Mouse (Mus musculus) kidney, postnatal 25 days (tissue): Measurements from ENCODE around the gene AU018091.
"Not testable (repeated sequence)": the region's sequence is repeated elsewhere in the genome, so short reads cannot be mapped to it uniquely, and the experiment has no call there.

Experiments used
- DNase-seq, 2 experiments: peaks; one replicate each; pipeline ENCODE4 v3.0.0; 2021; ENCODE audit warnings: mixed read lengths in 2 of 2

Gene AU018091

DNA sequence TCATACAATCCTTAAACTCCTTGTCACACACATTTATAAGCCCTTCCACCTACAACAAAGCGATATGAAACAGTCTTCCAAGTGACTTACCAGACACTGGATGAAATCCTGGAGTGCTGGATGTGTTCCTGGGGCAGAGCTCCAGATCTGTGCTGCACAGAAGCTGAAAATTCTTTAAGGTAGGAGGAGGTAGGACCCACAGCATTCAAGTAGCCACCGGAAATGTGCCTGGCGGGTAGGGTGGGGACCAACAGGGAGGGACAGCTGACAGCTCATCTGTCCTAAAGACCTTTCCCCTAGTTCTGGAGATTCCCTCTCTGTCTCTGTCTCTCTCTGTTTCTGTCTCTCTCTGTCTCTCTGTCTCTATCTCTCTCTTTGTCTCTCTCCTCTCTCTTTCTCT, at the start of gene AU018091:
Gene AU018091, minus strand, starts transcription at position 279 of the 400 bp plus-strand sequence.
- no peak for DNase-seq

DNA sequence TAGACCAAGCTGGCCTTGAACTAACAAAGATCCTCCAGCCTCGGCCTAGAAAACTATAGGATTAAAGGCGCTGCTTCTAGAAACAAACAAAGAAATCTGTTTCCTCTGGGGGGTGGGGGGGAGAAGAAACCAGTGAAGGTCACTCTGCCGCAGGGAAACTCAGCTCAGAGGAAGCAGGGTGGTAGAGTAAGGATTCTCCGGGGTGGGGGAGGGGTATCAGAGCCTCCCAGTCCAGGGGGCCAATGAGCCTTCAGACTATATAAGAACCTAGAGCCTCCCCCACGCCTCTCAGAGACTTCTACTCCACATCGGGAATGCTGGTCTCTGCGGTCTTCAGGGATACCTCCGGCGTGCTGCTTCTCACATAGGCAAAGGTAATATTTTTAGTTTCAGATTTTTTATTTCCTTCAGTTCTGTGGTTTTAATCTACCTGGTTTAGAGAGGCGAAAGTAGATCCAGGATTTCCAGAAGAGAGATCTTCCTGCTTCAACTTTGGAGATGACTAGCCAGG, 48.6 kb upstream of the AU018091 start:
- DNase-seq: no peak

DNA sequence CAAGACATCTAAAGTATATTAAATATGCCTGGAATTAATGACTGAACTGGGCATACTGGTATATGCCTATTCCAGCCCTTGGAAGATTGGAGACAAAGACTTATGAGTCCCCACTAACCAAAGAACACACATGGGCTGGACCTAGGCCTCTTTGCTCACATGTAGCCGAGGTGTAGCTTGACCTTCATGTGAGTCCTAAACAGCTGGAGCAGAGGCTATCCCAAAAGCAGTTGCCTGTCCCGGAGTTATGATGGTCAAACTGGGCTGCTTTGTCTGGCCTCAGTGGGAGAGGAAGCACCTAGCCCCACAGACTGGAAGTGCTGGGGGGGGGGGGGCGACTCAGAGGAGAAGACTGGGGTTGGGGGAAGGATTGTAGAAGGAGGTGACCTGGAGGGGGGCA, 47.3 kb upstream of the AU018091 start:
- DNase-seq: no peak

DNA sequence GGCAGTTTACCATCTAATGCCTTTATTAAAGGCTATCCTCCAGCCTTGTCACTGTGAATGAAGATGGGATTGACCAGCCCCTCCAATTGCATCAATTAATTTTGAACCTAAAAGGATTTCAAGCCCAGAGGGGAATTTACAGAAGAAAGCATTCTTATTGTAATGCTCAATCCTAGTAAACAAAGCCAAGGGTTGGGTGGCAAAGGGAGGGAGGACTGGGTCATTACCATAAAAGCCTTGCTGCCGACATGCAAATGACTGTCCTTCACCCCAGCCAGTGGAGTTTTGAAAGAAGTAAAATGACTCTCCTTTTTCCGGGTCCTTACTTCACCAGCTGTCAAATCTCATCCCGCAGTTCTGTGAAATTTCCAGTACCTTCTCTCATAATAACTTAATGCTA, 44.6 kb upstream of the AU018091 start:
- DNase-seq: no peak

DNA sequence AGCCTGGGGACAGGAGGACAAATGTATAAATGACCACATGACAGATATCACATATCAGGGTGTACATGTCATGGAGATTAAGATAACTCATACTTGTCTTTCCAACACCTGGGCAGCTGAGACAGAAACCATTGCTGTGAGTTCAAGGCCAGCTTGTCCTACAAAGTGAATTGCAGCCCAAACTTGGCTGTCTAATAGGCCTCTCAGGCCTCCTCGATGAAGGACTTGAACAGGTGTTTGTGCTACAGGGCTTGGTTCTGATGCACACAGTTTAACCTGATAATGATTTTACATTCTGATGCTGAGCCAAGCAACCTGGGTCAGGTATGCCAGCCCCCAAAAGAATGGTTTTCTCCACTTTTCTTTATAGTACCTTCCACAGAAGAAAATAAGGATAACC, 44.2 kb upstream of the AU018091 start:
- DNase-seq: no peak

DNA sequence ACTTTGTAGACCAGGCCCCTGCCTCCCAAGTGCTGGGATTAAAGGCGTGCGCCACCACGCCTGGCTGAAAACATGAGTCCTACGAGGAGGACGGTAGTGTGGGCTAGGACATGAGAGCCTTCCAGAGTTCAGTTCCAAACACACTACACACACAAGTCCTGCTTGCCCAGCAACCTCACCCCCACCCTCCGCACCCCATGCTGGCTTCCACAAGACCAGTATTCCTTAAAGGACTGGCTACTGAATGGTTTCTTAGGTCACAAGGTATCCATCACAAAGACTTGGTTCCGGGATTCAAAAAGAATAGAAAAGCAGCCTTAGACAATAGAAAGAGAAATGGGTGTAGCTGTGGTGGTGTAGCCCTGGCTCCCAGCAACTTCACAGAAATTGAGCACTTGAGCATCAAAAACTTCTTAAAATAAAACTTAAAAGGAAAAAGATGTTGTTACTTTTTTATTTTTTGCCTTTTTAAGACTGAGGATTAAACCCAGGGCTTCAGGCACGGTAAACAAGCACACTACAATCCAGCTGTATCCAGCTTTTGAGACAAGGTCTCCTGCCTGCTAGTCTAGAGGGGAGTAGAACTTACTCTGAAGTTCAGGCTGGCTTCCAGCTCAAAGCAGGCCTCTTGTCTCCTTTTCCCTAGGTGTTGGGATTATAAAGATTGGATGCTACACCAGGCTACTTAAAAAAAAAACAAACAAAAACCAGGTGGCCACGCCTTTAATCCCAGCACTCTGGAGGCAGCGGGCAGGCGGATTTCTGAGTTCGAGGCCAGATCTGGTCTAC, 43.2 kb upstream of the AU018091 start:
- no peak for DNase-seq

DNA sequence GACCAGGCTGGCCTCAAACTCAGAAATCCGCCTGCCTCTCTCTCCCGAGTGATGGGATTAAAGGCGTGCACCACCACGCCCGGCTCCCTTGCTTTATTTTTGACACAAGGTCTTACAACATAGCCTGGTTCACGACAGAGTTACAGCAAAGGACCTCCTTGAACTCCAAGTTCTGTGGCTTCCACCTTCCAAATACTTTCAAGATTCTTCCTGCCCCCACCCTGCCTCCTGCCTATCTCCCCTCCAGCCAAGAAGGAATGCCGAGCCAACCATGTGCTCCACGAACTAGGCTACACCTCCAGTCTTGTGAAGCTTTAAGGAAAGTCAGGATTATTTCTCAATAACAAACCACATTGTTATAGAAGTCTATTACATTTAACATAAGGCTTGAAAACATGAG, 42.5 kb upstream of the AU018091 start:
- no peak for DNase-seq

DNA sequence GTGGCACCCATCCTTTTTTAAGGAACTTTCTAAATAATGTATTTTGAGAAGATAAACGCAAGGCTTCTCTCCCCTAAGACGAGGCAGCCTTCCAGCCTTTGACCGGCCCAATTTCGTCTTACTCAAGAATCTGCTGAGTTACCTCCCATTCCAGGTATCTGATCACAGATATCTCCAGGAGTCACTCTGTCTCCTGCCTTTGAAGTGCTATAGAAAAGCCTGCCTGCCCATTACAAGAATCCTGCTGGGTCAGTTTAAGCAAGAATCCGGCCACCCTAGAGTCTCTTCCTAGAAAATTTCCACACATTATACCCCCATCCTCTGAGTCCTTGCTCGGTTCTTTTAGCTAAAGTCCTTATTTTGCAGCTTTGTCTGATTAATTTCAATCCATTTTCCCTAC, 41.6 kb upstream of the AU018091 start:
- no peak for DNase-seq

DNA sequence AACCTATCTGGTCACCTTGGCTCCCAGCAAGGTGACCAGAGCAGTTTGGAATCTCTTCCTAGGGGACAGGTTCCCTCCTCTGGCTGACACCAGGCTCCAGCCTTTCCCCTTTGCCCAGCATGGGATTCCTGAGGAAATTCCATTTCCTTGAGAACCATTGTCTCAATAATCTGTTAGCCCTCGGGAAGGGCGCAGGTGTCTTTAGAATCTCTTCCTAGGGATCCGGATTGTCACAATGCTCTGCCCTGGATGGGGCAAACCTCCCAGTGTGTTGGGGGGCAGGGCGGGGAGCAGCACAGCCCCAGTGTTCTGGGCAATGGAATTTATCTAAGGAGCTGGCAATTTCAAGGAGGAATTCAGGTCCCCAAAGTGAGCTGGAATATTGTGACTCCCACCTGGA, 37.5 kb upstream of the AU018091 start:
- DNase-seq: no peak

DNA sequence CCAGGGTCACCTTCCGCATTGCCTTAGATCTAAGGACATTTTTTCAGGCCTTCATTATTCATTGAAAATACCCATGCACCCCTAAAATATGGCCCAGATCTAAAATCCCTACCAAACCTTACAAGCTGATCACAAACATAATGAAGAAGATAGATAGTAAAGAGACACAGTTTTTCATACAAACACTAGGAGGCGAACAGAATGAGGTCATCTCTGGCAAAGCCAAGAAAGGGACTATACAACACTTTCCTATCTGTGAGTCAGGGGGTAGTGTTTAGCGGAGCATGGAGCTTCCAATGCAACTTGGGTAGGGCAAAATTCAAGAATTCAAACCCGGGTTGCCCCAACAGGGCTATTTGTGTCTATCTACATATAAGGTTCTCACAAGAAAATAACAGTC, 35.6 kb upstream of the AU018091 start:
- DNase-seq: no peak

DNA sequence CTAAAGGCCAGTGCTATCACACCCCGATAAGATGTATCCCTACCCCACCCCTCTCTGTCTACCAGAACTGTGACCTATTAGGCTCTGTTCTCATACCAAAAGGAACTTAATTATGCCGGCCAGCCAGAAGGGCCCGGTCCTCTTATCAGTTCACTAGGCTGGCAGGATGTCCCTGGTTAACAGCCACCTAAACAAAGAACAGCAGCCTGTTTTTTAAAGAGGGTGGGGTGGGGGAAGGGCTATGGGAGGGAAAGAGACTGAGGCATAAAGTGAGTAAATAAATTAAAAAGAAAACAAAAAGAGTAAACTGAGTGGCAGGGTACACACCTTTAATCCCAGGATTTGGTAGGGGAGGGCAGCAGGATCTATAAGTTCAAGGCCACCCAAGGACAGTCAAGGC, 34.9 kb upstream of the AU018091 start:
- no peak for DNase-seq

DNA sequence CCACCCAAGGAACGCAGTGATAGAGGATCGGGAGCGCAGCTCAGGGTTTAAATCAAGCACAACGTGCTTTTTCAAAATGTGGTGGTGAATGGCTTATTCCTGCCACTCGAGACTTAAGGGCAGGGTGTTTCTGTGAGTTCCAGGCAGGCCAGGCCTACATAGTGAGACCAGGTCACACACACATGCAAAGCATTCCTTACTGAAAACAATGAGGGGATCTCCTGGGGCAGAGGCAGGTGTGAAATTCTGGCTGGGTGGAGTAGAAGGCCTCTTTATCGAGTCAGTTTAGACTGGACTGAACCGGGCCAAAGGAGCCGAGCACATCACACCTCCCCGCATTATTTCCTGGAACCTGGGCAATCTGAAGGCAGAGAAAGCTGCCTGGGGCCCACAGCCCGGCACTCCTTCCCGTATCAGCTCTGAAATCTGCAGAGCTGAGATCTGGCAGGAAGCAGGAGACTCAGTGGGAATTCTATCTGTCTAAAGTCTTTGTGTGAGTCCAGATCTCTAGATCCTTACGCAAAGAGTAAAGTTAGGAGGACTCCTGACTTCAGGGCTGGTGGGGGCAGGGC, 32.2 kb upstream of the AU018091 start:
- no peak for DNase-seq

DNA sequence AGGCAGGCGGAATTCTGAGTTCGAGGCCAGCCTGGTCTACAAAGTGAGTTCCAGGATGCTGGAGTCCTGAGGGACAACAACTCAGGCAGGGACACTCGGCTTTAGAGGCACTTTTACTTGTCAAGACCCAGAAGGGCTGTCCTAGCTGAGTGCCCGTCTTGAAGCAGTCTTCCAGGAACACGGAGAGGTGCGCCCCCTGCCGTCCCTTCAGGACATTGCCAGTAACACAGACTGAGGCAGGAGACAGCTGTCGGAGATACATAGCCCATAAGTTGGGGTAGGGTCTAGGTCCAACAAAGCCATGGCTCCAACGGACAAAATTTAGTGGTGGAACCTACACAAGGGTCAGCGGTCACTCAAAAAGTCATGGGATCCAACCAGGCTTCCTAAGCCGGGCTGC, 29.9 kb upstream of the AU018091 start:
- no peak for DNase-seq

DNA sequence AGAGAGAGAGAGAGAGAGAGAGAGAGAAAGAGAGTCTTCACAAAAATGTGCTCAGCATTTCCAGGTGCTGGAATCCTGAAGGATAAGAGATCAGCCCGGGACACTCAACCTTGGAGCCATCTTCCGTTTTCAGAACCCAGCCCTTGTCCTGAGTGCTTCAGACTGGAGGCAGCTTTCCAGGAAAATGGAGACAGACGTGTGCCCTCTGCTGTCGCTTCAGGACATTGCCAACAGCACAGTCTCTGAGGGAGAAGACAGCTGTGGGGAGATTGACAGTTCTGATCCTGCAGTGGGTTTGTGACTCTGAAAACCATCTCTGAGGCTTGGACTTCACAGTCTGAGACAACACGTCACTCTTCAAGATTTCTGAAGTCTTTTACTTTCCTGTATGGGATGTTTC, 26.8 kb upstream of the AU018091 start:
- DNase-seq: no peak

DNA sequence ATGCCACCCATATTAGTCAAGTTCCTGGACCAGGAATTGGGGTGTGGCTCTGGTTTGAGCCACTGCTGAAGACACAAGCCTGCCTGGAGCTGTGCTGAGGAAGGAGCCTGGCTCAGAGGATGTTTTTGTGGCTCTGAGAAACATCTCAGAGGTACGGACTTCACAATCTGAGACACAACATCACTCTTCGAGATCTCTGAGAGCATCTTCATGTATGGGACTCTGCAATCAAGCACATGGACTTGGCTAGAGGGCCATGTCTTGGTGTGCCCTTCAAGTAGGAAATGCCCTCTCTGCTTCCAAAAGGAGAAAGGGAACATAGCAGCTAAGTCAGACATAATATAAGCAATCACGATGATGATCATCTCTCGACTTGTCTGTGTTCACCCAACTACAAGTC, 25.5 kb upstream of the AU018091 start:
- no peak for DNase-seq

DNA sequence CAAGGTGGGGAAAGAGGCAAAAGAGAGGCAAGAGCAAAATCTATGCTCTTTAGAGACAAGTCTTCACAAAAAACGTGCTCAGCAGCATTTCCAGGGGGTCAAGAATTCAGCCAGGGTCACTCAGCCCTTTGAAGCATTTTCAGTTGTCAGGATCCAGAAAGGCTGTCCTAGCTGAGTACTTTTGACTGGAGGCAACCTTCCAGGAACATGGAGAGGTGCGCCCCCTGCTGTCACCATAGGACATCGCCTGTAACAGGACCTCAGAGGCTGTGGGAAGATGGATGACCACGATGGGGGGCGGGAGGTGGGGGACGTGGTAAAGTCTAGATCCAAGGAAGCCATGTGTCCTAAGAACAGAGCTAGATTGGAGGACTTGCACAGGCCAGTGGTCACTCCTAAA, 24.9 kb upstream of the AU018091 start:
- DNase-seq: peak in 1 of 2 experiments; percentile 55

DNA sequence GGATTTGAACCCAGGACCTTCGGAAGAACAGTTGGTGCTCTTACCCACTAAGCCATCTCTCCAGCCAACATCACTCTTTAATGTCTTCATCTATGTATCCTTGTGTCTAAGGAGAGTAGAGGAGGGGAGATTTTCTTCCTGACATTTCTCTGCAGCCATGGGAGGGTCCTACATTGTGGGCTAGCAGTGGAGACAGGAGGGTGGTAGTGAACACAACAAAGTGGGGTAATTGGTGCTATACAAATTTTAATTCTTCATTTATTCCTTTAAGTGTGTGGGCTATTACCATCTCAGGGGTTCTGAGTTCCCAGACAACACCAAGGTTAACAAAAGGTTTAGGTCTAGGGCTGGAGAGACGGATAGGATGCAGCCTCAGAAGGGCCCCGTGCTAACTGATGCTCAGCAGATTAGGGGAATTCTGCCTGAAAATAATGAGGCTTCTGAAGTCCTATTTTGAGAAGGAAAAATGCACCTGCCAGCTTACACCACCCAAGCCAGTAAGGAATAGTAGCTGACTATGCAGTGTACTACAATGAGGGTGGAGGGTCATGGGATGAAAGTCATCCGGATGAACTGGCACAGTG, 24.1 kb upstream of the AU018091 start:
- DNase-seq: no peak

DNA sequence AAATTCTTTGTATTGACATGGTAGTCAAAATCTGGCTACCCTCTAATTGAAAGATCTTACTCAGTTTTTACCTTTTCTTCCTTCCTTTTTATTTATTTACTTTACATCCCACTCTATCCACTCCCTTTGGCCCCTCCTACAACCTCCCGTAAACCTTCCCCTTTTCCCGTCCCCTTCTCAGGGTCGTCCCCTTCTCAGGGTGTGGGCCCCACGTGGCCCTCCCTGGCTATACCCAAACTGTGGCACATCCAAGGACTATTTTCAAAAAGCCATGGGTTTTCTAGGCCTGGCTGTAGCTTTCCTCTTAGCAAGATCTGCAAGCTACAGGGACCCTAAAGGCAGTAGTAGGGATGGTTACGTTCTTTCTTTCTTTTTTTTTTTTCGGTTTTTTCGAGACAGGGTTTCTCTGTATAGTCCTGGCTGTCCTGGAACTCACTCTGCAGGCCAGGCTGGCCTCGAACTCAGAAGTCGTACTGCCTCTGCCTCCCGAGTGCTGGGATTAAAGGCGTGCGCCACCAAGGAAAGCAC, 23.0 kb upstream of the AU018091 start:
- no peak for DNase-seq

DNA sequence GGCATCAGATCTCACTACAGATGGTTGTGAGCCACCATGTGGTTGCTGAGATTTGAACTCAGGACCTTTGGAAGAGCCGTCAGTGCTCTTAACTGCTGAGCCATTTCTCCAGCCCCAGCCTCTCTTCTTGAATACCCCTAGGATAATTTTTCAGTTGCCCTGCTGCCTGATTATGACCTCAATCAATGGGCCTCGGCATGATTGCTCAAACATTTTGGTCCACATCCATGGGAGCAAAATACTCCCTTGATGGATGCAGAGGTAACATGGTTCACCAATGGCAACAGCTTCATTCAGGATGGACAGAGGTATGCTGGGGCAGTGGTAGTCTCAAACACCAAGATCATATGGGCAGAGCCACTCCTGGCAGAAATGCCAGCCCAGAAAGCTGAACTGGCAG, 17.7 kb upstream of the AU018091 start:
- not testable (repeated sequence) for DNase-seq

DNA sequence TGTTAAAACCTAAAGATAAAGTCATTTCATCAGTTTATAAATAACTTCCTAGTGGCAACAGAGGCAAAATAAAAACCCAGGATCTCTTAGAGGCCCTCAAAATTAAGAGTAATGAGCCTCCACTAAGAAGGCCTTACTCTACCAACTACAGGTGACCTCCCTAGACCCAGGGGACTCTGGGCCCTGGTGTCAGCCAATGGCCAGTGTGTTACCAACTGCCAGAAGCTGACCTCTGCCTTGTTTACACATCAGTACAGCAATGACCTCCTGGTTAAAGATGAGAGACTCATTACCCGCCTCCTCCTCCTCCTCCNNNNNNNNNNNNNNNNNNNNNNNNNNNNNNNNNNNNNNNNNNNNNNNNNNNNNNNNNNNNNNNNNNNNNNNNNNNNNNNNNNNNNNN, 17.1 kb upstream of the AU018091 start:
- no peak for DNase-seq

DNA sequence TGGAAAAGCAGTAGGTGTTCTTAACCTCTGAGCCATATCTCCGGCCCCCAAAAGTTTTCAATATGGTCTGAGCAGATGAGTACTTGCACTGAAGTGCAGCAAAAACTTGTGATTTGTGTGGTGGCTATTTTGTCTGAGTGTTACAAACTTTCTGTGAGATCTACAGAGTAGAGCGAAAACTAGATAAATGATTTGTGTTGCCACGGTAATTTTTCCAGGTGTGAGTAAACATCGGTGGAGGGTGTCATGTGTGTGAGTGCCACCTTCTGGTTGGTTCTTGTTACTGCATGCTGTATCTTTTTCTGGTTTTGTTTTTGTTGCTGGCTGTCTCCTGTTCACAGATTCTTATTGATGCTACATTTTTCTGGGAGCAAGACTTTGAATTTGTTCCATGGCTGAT, 15.4 kb upstream of the AU018091 start:
- DNase-seq: peak in 1 of 2 experiments; percentile 6

DNA sequence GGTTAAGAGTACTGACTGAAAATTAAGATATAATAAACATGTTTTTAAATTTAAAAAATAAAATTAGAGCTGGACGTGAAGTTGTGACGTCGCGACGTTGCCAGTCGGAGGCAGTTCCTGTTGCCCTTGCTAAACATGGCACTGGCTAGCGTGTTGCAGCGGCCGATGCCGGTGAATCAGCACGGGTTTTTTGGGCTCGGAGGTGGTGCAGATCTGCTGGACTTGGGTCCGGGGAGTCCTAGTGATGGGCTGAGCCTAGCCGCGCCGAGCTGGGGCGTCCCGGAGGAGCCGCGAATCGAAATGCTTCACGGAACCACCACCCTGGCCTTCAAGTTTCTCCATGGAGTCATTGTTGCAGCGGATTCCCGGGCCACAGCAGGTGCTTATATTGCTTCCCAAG, 12.0 kb upstream of the AU018091 start:
- not testable (repeated sequence) for DNase-seq

DNA sequence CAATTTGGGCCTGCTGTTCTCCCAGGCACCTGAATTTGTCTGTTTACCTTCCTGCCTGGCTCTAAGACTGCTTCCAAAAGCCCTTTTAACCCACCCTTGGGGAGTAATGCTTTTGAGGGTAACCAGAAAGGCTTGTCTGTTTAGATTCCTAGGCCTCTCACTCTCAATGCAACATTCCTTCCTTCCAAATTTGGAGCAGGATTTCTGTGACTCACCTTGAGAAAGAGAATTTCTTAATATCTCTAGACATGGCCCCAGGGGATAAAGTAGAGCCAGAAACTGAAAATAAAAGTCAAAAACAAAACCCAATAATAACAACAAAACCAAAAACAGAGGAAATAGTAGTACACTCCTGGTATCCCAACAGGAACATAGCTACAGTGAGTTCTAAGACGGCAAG, 707 bp downstream of the AU018091 start:
- no peak for DNase-seq

DNA sequence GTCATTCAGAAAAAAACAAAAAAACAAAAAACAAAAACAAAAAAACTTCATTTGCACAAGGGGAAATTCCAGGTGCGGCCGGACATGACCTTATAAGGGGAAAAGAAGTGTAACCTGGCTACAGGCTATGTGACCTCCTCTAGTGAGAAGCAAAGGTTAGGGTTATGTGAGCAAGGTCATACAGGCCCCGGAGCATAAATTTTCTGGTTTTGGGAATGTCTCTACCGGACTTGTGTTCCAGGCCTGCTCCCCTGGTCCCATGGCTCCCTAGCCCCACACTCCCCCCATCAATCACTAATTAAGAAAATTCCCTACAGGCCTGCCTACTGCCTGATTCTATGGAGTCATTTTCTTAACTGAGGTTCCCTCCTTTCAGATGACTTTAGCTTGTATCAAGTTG, 2.7 kb downstream of the AU018091 start:
- no peak for DNase-seq
